Mouse (Mus musculus) neural tube, embryonic 14.5 days (tissue): ENCODE results near the gene Mamdc2. TPM values are rescaled to one million over a fixed set of nuclear protein-coding genes. Genes with fewer than 3 reads are reported as not detected.
A peak's percentile ranks its signal among the peaks of the same experiment; 100 is the strongest.

Source experiments
- ATAC-seq: fragments of 200-750 bp; cut with Nextera tagmentation; 2 replicates; pipeline ENCODE4 v1.8.0; 2017; ENCODE audit warnings: low read depth, mild to moderate bottlenecking, moderate TSS enrichment, moderate library complexity
- H3K27ac ChIP-seq: fragments of 300-500 bp; sonication (generic); 2 replicates; pipeline ENCODE4 v1.5.1; 2014; ENCODE audit warnings: low read depth, mild to moderate bottlenecking, control low read depth, low read length, moderate library complexity, mixed read lengths
- H3K27me3 ChIP-seq: fragments of 300-500 bp; sonication (generic); 2 replicates; pipeline ENCODE4 v1.6.1; 2014; ENCODE audit warnings: low read length; ENCODE audit not compliant: control insufficient read depth, insufficient read depth
- H3K36me3 ChIP-seq: fragments of 300-500 bp; sonication (generic); 2 replicates; pipeline ENCODE4 v1.6.1; 2014; ENCODE audit warnings: low read length, mixed read lengths; ENCODE audit not compliant: control insufficient read depth, insufficient read depth
- H3K4me1 ChIP-seq: fragments of 300-500 bp; sonication (generic); 2 replicates; pipeline ENCODE4 v1.6.1; 2014; ENCODE audit warnings: low read length; ENCODE audit not compliant: control insufficient read depth, insufficient read depth
- H3K4me2 ChIP-seq: fragments of 300-500 bp; sonication (generic); 2 replicates; pipeline ENCODE4 v1.6.1; 2014; ENCODE audit warnings: mild to moderate bottlenecking, low read depth, low read length, control low read depth
- H3K4me3 ChIP-seq: fragments of 300-500 bp; sonication (generic); 2 replicates; pipeline ENCODE4 v1.5.1; 2014; ENCODE audit warnings: low read depth, low read length, control low read depth, mixed read lengths
- H3K9ac ChIP-seq: fragments of 300-500 bp; sonication (generic); replicated peaks from 2 replicates; pipeline ENCODE4 v1.6.1; 2014; ENCODE audit warnings: low read depth, mild to moderate bottlenecking, control low read depth, low read length, mixed read lengths
- H3K9me3 ChIP-seq: fragments of 300-500 bp; sonication (generic); 2 replicates; pipeline ENCODE4 v1.6.1; 2016; ENCODE audit warnings: low read length; ENCODE audit not compliant: control insufficient read depth
- WGBS: fragments of 180-500 bp; shearing (Covaris S2); extraction: QIAGEN DNeasy Blood & Tissue Kit; methylation state at CpG from one replicate; pipeline ENCODE4 v1.1.7; 2014; 5-methylcytosine and 5-hydroxymethylcytosine counted together
- polyA plus RNA-seq: library from polyadenylated mRNA; unstranded; fragments of >200 nt; fragmentation: Nextera tagmentation; extraction: Ambion mirVana; gene quantifications from 2 replicates; pipeline ENCODE4 v1.2.1, GENCODE M21; 2014

Gene Mamdc2
- polyA plus RNA-seq, 1 experiment from 2014 or later = 1.1 TPM

DNA sequence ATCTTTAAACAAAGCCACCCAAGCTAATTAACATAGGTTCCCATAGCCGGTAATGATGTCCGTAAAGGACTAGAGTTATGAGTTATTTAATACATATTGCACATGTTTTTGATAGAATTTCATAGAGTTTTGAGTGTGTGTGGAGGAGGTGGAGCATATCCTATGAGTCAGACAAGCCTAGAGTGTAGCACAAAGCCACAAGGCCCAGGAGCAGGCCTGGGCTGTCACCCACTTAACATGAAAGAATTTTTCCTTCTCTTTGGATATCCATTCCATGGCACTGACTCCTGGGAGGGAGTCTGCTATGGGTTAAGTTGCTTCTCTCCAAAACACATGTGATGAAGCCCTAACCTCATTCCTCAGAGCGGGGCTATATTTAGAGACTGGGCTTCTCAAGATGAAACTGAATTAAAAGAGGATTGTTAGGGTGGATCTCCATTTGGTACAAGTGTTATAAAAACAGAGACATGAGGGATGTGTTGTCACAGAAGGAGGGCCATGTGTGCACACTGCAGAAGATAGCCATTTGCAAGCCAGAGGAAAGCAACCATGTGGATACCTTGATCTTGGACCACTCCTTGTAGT is 121.1 kb downstream of the Mamdc2 start:
- no peak overlapping the region for H3K27ac ChIP-seq
- H3K27me3 ChIP-seq = no peaks in the 10 kb centered on the region
- ATAC-seq = no peak
- no peak overlapping the region for H3K9ac ChIP-seq
- no peak overlapping the region for H3K4me2 ChIP-seq
- no peak overlapping the region for H3K4me3 ChIP-seq
- 87% methylated on average over 3 of the region's 3 CpGs for WGBS
- H3K9me3 ChIP-seq = no peaks in the 10 kb centered on the region
- no peaks in the 10 kb centered on the region for H3K36me3 ChIP-seq
- no peaks in the 10 kb centered on the region for H3K4me1 ChIP-seq

DNA sequence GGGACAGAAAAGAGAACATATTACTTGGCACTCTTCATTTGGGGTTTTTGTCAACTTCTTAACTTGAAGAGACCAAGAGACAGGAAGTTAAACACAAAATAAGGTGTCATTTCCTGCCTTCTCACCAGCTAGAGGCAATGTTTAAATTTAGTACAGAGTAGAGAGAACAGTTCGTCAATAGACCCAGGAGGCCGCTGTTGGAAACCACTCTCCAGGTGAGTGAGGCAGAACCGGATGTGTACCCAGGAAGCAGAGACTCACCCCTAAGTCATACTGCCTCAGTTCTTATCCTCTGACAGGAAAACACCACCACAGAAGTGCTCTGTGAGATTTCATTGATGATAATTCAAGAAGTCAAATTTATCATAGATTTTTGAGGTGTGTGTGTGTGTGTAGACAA is 125.1 kb downstream of the Mamdc2 start:
- Histone ChIP-seq H3K36me3 (no peaks in the 10 kb centered on the region), H3K9me3 (no peaks in the 10 kb centered on the region), H3K4me1 (no peaks in the 10 kb centered on the region), H3K9ac (no peak overlapping the region), H3K27ac (no peak overlapping the region), H3K27me3 (no peaks in the 10 kb centered on the region), H3K4me3 (no peak overlapping the region), H3K4me2 (no peak overlapping the region)
- ATAC-seq = no peak
- 87% methylated on average over 3 of the region's 3 CpGs for WGBS

DNA sequence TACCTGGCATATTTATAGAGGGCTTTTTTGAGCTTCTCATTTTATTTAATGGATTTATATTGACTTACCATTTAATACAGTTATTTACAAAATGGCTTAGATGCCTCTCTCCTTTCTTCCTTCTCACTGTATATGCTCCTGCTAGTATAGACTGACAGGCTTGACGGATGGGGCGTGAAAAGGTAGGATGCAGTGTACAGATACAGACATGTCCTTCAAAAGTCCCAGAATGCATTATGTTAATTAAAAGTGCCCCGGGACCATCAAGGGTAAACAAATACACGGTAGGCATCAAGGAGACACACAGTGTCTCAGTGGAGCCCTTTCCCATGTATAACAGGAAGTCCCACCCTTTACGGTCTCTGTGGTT is 130.3 kb downstream of the Mamdc2 start:
- H3K4me1 ChIP-seq = peaks cover 3% of the 10 kb centered on the region; the same call in 1 of the 2 replicates
- no peaks in the 10 kb centered on the region for H3K27me3 ChIP-seq
- H3K9me3 ChIP-seq = no peaks in the 10 kb centered on the region
- no peak overlapping the region for H3K4me3 ChIP-seq
- 0 out of 2 replicates have a peak, but pooled peaks have one; percentile 41 for ATAC-seq
- H3K27ac ChIP-seq = peak overlapping the region; percentile 48
- H3K9ac ChIP-seq = no peak overlapping the region
- WGBS = 77% methylated on average over 5 of the region's 5 CpGs
- H3K36me3 ChIP-seq = no peaks in the 10 kb centered on the region
- no peak overlapping the region for H3K4me2 ChIP-seq

DNA sequence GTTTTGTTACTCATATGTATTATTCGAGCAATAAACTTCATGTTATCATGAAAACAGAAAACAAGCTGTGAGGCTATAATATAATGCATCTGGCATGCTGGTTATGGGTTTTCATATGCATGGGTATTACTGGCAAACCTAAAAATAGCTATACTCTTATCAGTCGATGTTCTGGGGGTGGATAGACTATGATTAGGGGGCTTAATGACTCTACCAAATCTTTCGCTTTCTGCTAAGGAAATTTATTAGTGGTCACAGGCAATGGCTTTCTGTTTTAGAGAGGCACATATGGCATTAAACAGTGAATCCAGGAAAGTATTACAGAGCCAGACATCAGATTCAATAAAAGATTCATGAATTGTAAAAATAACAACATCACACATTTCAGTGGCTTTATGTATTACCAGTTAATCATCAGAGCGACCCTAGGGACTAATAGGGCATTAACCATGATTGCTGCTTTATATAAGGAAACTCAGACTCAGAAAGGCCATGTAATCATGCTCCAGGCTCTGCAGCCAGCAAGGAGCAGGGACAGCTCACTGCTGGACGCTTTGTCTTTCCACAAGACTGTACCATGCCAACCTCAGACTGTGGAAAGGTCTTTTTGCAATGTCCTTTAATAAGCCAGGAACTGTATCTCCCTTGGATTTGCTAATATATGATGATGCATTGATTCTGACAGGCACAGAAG is 130.8 kb downstream of the Mamdc2 start:
- H3K9me3 ChIP-seq = no peaks in the 10 kb centered on the region
- H3K4me2 ChIP-seq = no peak overlapping the region
- H3K27ac ChIP-seq = peak overlapping the region; percentile 48
- WGBS = 49% methylated on average over 5 of the region's 5 CpGs
- ATAC-seq = peak; percentile 73; the same call in 1 of the 2 replicates
- H3K4me3 ChIP-seq = no peak overlapping the region
- no peak overlapping the region for H3K9ac ChIP-seq
- peaks cover 3% of the 10 kb centered on the region; the same call in 1 of the 2 replicates for H3K4me1 ChIP-seq
- H3K27me3 ChIP-seq = no peaks in the 10 kb centered on the region
- H3K36me3 ChIP-seq = no peaks in the 10 kb centered on the region

DNA sequence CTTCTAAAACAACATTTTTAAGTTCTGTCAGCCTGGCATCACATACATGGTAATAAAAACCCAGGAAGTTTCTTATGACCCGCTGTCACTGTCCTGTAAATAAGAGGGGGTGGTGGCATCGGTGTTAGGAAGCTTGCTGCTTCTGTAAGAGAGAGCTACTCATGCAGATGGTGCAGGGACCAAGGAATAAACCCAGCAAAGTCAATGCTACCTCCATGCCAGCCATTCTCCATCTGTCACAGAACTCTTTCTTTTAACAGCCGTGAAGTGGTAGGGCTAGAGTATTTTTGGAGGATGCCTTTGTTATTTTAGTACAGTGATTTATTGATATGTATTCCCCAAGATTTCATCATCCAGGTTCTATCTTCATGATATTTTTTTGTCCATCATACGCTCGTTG is 131.4 kb downstream of the Mamdc2 start:
- WGBS = 71% methylated on average over 5 of the region's 5 CpGs
- Histone ChIP-seq H3K36me3 (no peaks in the 10 kb centered on the region), H3K9me3 (no peaks in the 10 kb centered on the region), H3K4me2 (no peak overlapping the region), H3K4me3 (no peak overlapping the region), H3K9ac (no peak overlapping the region), H3K27me3 (no peaks in the 10 kb centered on the region), H3K4me1 (peaks cover 3% of the 10 kb centered on the region; the same call in 1 of the 2 replicates), H3K27ac (no peak overlapping the region; the same call in 1 of the 2 replicates)
- no peak for ATAC-seq

DNA sequence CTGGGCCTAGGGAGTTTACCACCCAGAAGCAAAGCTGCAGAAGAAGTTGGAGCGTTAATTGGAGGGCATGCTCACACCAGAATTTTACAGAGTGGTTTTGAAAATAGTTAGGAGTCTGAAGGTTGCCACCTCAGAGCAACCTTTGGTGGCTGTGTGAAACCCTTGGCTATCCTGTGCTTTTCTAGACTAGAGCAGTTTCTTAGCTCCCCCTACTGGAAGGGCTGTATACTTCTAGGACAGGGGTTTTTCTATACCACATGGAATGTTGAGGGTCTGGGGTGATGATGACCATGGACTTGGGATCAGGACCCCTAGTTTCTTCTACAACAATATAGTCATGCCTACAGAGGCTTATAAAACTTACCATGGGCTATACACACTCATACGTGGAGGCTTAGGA is 138.3 kb downstream of the Mamdc2 start:
- ATAC-seq = no peak
- Histone ChIP-seq H3K27me3 (no peaks in the 10 kb centered on the region), H3K27ac (no peak overlapping the region), H3K9ac (no peak overlapping the region), H3K4me2 (no peak overlapping the region), H3K4me1 (no peaks in the 10 kb centered on the region), H3K9me3 (no peaks in the 10 kb centered on the region), H3K4me3 (no peak overlapping the region), H3K36me3 (no peaks in the 10 kb centered on the region)
- WGBS = 89% methylated on average over 2 of the region's 2 CpGs

DNA sequence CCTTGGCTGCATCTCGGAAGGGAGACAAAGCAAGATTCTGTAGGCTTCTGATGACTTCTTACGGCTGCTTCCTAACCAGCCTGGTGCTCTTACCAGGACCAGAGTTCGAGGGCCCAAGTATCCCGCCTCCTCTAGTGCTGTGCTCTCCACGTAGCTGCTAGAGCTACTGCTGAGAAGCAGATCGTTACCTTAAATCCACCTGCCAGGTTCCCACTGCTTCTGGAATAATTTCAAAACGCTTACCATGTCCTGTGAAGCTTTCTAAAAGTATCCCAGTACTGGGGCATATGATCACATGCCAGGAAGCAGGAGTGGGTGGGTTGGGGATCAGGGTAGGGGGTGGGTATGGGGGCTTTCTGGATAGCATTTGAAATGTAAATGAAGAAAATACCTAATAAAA is 141.6 kb downstream of the Mamdc2 start:
- Histone ChIP-seq H3K27ac (no peak overlapping the region), H3K4me2 (no peak overlapping the region), H3K4me3 (no peak overlapping the region), H3K4me1 (no peaks in the 10 kb centered on the region), H3K9ac (no peak overlapping the region), H3K9me3 (no peaks in the 10 kb centered on the region), H3K36me3 (no peaks in the 10 kb centered on the region), H3K27me3 (no peaks in the 10 kb centered on the region)
- 88% methylated on average over 7 of the region's 7 CpGs for WGBS
- no peak for ATAC-seq

DNA sequence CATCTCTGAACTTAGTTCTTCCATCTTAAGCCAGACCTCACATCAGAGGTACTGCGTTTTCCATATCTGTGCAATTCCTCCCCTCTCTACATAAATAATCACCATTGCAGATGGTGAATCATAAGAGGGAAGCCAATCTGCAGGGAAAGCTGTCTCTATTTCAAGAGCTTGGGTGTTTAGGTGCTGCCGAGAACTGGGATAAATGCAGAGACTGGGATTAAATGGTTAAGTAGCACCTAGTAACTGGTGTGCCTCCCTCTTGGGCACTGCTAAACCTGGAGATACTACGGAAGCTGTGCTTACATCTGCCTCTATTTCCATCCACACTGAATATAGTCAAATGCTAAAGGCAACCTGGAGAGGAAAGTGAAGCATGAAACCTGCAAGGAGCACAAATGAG is 148.3 kb downstream of the Mamdc2 start:
- Histone ChIP-seq H3K4me3 (no peak overlapping the region), H3K27me3 (no peaks in the 10 kb centered on the region), H3K4me1 (no peaks in the 10 kb centered on the region), H3K9ac (no peak overlapping the region), H3K27ac (no peak overlapping the region), H3K9me3 (no peaks in the 10 kb centered on the region), H3K36me3 (no peaks in the 10 kb centered on the region), H3K4me2 (no peak overlapping the region)
- ATAC-seq = no peak
- WGBS = 82% methylated on average over 3 of the region's 3 CpGs

DNA sequence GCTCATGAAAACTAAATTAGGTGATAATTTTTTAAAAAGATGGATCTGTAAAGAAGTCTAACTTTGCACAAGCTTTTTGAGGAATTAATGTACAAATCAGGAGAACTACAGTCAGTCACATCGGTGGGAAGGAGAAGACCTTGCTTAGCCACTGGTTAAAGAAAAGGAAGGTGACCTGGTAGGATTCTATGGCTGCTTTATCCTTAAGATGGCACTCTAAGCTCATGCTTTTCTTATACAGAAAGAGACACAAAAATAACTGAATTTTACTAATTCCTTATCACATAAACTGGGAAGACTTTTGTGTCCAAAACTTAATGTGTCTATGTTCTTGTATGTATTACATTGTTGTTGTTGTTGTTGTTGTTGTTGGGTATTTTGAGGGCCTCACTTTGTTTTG is 149.3 kb downstream of the Mamdc2 start:
- Histone ChIP-seq H3K27ac (no peak overlapping the region), H3K9me3 (no peaks in the 10 kb centered on the region), H3K4me2 (no peak overlapping the region), H3K4me3 (no peak overlapping the region), H3K27me3 (no peaks in the 10 kb centered on the region), H3K4me1 (no peaks in the 10 kb centered on the region), H3K9ac (no peak overlapping the region), H3K36me3 (no peaks in the 10 kb centered on the region)
- WGBS = 85% methylated on average over 1 of the region's 1 CpGs
- ATAC-seq = no peak
